Mouse (Mus musculus) G1E (cell line): ENCODE data around the gene Vmn1r111.
"Not testable (repeated sequence)": the region's sequence is repeated elsewhere in the genome, so short reads cannot be mapped to it uniquely, and the experiment has no call there.

Experiments
- CTCF ChIP-seq: IDR thresholded peaks from 2 replicates; pipeline ENCODE4 v1.5.1; 2012; ENCODE audit warnings: low read depth, low read length, inconsistent platforms, mixed read lengths
- GATA1 ChIP-seq: IDR thresholded peaks from 2 replicates; pipeline ENCODE4 v1.6.1; 2012; ENCODE audit warnings: borderline replicate concordance, low read length, inconsistent platforms, mixed read lengths

DNA sequence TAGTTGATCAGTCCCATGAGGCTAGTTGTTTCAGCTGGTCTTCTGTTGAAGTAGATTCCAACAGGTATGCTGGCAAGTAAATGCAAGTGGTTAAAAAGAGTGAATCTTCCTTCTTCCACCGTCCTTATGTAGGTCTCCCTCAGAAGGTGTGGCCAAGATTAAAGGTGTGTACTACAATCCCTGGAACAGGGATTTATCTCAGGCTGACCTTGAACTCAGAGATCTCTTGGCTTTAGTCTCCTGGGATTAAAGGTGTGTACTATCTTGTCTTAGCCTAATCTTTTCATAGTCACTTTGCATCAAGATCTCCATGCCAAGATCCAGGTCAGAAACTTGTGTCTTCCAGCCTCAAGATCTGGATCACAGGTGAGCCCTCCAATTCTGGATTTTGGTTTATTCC, 27.5 kb upstream of the Vmn1r111 start, which contains the start of gene Gm10668:
- TF ChIP-seq CTCF, GATA1: not testable (repeated sequence)
